Mouse (Mus musculus): ENCODE measurements around the gene Rbm28. TPM values are rescaled to one million over a fixed set of nuclear protein-coding genes. Genes with fewer than 3 reads are reported as not detected.
A peak's percentile ranks its signal among the peaks of the same experiment; 100 is the strongest.
"Not testable (repeated sequence)": the region's sequence is repeated elsewhere in the genome, so short reads cannot be mapped to it uniquely, and the experiment has no call there.

Rbm28 gene
- total RNA-seq, 2 experiments from 2014 or later: 13.7 to 14.1 TPM

DNA sequence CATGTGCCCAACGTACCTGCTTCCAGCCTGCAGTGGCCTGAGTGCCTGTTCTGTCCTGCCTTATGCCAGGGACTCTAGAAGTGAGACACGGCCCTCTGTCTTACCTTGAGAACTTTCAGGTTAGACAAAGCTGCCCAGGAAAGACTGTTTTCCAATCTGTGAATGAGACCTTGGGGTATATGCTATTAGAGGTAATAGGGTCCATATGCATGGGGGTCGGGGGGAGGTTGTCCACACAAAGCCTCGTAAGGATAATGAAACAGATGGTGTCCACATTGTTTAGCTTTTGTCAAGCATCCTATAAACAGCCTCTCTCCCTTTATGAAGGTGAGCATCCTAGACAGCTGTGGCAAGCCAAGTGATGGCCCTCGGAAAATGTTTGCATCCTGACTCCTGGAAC, 30.3 kb upstream of the Rbm28 start:
- DNase-seq: peak; percentile 3

DNA sequence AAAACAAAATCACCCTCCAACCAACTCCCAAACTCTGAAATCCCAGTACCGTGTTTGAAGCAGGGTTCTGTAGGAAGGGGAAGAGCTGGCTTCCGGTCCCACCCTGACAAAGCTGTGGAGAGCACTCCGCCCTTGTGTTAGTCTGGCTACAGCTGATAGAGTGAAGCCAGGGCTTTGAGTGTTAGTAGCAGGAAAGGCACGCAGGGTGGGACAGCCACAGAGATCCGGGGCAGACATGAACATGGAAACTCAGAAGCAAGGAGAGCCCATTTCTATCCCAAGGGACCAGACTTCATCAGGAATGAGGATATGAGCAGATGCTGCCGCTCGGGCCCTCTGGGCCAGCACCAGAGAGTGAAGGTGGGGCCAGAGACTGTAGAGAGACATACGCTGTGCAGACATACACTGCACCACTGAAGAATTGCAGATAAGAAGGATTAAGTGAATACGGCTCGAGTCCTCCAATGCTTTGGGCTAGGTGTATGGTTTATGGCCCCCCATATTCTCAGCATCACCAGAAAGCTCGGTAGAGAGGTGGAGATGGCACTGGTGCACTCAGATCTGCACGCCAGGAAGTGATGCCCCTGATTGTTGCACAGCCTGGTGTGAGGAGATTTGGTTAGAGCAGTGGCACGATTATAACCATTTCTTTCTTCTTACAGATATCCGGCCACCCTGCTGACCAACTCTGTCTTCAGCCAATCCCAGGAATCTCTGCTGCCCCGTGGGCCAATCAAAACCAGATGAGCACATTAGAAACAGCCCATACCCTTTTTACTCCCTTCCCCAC, 29.4 kb upstream of the Rbm28 start:
- DNase-seq: peak; percentile 53

DNA sequence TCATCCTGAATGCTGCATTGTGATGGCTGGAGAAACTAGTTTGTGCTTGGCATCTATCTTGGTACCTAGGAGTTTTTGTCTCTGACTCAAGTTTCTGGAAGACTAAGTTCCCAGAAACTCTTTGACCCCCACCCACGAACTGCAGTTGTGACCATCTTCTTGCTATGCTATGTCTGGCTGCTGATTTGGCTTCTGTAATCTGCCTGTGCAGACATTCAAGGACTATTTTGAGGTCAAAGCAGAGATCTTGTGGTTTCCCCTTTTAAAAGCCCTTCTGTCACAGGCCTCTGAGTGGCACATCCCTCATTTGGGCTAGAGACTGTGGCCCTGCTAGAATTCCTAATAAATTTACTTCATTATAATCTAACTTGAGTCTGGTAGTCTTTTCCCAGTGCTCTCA, 23.1 kb upstream of the Rbm28 start:
- no peak for DNase-seq

GRCm38 (mm10) chr6:29179843-29180242, 15.0 kb upstream of the Rbm28 start:
- DNase-seq: no peak

DNA sequence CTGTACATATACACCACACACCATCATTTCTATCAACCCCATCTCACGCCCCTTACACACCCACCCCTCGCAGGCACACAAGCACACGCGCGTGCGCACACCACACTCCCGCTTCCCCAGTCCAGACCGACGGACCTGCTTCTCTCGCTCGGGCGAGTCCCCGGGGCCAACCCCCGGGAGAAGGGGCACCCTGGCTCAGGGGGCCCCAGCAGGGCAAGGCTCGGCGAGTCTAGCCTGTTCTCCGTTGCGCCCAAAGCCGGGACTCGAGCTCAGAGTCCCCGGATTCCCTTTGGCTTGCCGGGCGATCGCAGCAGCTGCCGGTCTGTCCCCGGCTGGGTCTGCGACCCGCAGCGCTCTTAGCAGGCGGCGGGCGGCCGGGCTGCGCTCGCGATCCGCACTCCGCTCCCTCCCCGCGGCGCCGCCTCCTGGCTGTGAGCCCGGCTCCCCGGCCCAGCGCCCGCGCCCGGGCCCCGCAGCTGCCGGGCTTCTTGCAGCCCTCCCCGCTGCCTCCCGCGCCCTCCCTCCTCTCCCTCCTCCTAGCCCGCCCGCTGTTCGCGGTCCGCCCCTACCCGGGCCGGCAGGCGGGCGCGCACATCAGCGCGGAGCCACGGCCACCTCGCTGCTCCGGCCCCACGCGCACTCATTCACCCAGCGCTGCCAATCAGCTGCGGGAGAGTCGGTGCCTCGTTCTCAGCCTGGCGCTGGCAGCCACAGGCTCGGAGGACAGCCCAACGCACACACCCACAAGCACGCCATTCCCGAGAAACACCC, 14.3 kb upstream of the Rbm28 start, which contains the start of gene Prrt4:
Gene Prrt4, minus strand, starts transcription at position 697 of the 771 bp plus-strand sequence.
- DNase-seq: peak; percentile 66

DNA sequence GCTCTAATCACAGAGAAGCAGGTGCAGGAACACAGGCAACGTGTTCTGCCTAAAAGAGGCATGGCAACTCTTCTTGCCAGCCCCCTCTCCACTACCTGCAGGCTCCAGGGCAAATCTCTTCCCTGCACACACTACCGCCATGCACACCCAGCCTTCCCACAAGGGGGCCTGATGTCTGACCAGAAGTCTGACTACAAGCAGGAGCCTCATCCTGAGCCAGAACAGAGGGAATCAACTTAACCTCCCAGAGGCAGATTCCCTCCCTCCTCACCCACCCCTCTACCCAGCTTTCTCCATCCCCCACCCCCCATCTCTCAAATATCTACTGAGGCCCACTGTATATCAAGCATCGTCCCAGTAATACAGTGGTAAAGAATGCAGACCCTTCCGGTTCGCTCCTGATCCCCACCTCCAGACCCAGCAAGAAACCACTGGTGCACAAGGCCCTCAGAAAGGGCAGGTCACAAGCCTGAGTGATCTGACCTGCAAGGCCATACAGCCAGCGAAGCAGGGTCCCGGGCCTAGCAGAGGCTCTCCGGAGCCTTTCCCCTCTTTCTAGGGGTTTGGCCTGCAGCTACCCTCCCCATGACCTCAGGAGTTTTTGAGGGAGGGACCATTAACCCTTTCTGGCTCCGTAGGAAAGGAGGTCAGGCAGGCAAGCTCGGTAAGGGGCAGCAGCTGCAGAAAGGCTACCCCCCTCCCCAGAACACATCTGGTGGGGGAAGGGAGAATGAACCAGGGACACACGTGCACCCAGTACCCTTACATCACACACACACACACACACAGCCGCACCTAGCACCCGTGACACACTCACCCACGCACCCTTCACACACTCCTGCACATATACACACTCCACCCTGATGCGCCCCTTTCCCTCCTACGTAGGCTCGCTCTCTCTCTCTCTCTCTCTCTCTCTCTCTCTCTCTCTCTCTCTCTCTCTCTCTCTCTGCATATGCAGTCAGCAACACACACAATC, 13.4 kb upstream of the Rbm28 start:
- no peak for DNase-seq

- no peak for DNase-seq
Measured at GRCm38 (mm10) chr6:29175113-29175512, 10.3 kb upstream of the Rbm28 start.

GRCm38 (mm10) chr6:29174368-29174767, 9.6 kb upstream of the Rbm28 start:
- no peak for DNase-seq

GRCm38 (mm10) chr6:29170952-29171388, 6.2 kb upstream of the Rbm28 start:
- peak; percentile 65 for DNase-seq

GRCm38 (mm10) chr6:29170063-29170921, 5.5 kb upstream of the Rbm28 start:
- DNase-seq: no peak

DNA sequence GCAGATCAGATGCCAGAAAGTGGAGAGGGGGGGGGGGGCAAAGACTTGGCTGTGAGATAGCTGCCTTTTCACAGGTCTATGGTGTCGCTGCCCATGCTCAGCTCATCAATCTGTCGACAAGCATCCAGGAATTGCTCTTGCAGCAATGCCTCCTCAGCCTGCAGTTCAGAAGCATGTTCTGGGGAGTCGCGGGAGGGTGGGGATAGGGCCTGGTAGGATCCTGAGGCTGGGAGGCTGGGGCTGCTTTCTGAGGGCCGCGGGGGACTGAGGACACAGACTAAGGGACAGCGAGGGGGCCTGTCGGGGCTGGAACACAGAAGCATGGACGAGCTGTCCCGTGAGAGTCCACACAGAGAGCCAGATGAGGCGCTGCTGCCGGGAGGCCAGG, 4.9 kb upstream of the Rbm28 start:
- DNase-seq: no peak

GRCm38 (mm10) chr6:29168871-29169270, 4.1 kb upstream of the Rbm28 start:
- no peak for DNase-seq

DNA sequence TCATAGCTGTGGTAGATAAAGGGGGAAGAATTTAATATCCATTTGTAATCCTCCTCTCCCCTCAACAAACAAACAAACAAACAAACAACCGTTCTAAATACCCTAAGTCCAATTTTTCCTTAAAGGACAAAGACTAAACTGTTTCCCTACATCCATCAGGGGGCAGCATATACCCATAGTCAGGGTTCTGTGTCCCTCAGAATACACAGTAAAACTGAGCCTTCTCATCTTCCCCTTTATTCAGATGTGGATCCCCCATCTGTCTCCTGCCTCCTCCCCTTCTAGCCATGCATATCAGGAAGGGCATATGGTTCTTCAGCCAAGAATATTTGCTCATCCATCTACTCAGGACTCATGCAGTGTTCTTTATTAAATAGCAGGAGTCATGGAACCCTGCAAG, 1.4 kb upstream of the Rbm28 start:
- no peak for DNase-seq

DNA sequence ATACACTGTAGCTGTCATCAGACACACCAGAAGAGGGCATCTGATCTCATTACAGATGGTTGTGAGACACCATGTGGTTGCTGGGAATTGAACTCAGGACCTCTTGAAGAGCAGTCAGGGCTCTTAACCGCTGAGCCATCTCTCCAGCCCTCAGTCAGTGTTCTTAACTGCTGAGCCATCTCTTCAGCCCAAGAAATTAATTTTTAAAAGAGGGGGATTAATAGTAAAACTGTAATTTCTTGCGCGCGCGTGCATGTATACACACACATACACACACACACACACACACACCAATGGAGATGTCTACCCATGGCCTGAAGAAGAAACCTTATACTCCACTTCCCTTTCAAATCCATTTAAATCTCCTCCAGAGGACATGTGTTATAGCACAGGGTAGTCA, 3.5 kb downstream of the Rbm28 start:
- not testable (repeated sequence) for DNase-seq

DNA sequence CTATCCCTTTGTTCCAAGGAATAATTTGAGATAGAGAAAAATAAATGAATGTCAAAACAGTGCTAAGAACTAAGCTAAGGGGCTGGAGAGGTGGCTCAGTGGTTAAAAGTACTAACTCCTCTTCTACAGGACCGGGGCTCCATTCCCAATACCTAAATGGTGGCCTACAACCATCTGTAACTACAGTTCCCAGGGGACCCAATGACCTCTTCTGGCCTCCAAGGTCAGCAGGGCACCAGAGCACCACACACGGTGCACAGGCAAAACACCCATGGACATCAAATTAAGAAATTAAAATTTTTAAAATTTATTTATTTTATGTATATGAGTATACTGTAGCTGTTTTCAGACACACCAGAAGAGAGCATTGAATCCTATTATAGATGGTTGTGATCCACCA, 4.0 kb downstream of the Rbm28 start:
- no peak for DNase-seq

DNA sequence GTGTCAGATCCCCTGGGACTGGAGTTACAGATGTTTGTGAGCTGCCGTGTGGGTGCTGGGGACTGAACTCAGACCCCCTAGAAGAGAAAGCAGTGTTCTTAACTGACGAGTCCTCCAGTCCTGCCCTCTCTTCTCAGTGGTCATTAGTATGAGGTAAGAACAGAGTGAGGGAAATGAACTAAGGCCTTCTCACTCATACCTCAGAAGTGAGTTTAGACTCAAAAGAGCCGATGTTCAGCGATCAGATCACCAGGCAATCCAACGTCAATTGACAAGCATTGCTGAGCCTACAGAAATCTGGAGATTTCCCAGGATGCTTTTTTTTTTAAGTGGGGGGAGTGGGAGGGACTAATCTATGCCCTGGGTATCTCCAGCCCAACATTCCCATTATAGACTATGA, 8.5 kb downstream of the Rbm28 start:
- DNase-seq: no peak

DNA sequence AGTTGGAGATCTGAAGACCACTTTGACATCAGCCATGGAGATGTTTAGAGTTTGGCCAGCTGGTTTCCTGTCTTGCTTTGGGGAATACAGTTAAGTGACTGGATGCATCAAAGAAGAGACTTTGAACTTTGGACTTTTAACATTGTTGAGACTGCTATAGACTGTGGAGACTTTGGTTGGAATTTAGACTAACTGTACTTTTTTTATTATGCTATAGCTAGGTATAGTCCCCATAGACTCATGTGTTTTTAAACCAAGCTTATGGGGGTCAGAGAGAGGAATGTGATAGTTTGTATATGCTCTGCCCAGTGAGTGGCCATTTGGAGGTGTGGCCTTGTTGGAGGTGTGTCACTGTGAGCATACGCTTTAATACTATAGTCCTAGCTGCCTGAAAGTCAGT, 14.8 kb downstream of the Rbm28 start:
- DNase-seq: no peak

DNA sequence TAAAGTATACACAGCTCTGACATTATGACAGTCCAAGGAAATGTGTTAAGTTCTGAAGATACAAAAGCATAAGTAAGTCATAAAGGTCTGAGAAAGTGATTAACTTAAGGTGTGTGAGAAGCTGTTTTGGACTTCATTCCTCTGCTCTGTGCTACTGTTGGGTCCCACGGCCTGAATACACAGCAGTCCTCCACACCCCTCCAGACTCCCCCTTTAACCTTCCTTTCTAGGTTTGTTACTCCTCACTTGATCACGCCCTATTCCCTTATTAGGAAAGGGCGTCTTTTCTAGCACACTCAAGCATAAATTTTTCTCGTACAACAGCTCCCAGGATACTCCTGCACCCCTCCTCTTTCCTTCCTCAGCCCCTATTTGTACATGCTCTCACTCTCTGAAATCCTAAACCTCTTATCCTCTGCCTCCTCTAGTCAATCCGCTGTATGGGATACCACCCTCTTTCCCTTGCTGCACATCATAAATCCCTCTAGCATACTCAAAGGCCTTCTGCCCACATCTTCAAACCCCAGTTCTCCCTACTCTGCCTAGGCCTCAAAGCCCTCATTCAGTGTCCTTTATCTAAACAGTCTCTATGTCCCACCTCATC, 17.3 kb downstream of the Rbm28 start:
- no peak for DNase-seq

DNA sequence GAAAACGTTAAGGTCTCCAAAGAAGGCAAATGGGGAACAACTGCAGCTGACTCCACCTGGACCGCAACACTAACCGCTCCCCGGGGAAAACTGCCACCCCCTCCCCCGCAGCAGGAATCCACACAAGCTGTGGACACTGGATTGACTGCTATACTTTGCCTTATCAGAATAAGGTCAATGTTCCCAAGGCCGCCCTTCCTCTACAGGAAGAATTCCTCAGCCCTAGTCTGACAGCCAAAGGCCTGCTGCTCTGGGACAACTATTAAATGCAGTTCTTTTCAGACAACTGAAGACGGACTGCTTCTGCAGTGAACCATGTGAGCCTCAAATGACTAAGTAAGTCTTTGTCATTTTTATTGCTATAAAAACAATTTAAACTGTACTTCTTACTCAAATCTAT, 18.2 kb downstream of the Rbm28 start:
- no peak for DNase-seq

DNA sequence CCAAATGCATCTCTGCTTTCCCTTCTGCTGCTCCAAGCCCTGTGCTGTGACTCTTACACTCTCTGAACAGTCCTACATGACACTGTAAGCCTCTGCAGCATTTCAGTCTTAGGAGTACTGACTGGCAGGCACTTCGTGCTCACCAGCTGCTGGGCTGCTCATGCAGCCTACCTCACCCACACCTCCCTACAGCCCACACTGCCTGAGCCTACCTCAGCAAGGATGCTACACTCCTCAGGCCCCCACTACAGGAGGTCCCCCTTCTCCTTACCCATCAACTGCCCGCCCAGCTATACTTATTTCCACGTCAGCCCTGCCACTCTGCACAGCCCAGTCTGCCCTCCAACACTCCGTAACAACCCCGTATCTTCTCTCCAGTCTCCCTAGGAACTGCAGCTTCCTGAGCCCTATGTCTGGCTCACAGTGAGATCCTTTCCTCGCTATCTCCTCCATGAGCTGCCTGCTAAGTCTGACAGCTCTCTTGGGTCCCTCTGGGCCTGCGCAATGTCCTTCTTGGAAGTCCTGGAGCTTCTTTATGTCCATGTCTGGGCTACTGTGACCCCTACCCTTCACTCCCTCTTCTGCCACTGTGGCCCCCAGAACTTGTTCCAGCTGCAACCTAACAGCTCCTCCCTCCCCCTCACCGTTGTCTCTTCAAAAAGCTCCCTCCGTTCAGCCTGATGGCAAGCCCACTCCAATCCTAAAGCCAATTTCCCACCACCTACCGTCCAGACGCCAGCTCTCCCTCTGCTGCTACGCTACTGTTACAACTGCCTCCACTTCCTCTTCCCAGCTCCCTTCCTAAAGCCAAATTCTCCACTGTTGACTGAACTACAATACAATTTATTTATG, 19.1 kb downstream of the Rbm28 start:
- DNase-seq: no peak
